Mouse (Mus musculus) midbrain, embryonic 12.5 days (tissue): ENCODE measurements around the gene Scg5. TPM values are rescaled to one million over a fixed set of nuclear protein-coding genes. Genes with fewer than 3 reads are reported as not detected.

Experiments used
- ATAC-seq: fragments of 200-750 bp; cut with Nextera tagmentation; 2 replicates; pipeline ENCODE4 v1.8.0; 2017; ENCODE audit warnings: low read depth, moderate TSS enrichment, moderate library complexity; ENCODE audit not compliant: low FRiP score
- H3K27ac ChIP-seq: fragments of 300-500 bp; sonication (generic); replicated peaks from 2 replicates; pipeline ENCODE4 v1.5.1; 2016; ENCODE audit warnings: mild to moderate bottlenecking
- H3K27me3 ChIP-seq: fragments of 300-500 bp; sonication (generic); 2 replicates; pipeline ENCODE4 v1.6.1; 2016; ENCODE audit warnings: mild to moderate bottlenecking
- H3K36me3 ChIP-seq: fragments of 300-500 bp; sonication (generic); 2 replicates; pipeline ENCODE4 v1.6.1; 2016
- H3K4me1 ChIP-seq: fragments of 300-500 bp; sonication (generic); 2 replicates; pipeline ENCODE4 v1.6.1; 2016
- H3K4me2 ChIP-seq: fragments of 300-500 bp; sonication (generic); replicated peaks from 2 replicates; pipeline ENCODE4 v1.6.1; 2016; ENCODE audit warnings: mild to moderate bottlenecking, moderate library complexity
- H3K4me3 ChIP-seq: fragments of 300-500 bp; sonication (generic); 2 replicates; pipeline ENCODE4 v1.5.1; 2016; ENCODE audit warnings: mild to moderate bottlenecking
- H3K9ac ChIP-seq: fragments of 300-500 bp; sonication (generic); replicated peaks from 2 replicates; pipeline ENCODE4 v1.6.1; 2016; ENCODE audit warnings: mild to moderate bottlenecking, moderate library complexity
- H3K9me3 ChIP-seq: fragments of 300-500 bp; sonication (generic); 2 replicates; pipeline ENCODE4 v1.6.1; 2016; ENCODE audit warnings: mild to moderate bottlenecking
- WGBS: fragments of 180-500 bp; shearing (Covaris S2); methylation state at CpG from one replicate; pipeline ENCODE4 v1.1.7; 2016; 5-methylcytosine and 5-hydroxymethylcytosine counted together
- polyA plus RNA-seq: library from polyadenylated mRNA; unstranded; fragments of >200 nt; fragmentation: Nextera tagmentation; extraction: Ambion mirVana; gene quantifications from 2 replicates; pipeline ENCODE4 v1.2.1, GENCODE M21; 2016

Scg5 gene
- polyA plus RNA-seq, 1 experiment from 2014 or later: 91.9 TPM

DNA sequence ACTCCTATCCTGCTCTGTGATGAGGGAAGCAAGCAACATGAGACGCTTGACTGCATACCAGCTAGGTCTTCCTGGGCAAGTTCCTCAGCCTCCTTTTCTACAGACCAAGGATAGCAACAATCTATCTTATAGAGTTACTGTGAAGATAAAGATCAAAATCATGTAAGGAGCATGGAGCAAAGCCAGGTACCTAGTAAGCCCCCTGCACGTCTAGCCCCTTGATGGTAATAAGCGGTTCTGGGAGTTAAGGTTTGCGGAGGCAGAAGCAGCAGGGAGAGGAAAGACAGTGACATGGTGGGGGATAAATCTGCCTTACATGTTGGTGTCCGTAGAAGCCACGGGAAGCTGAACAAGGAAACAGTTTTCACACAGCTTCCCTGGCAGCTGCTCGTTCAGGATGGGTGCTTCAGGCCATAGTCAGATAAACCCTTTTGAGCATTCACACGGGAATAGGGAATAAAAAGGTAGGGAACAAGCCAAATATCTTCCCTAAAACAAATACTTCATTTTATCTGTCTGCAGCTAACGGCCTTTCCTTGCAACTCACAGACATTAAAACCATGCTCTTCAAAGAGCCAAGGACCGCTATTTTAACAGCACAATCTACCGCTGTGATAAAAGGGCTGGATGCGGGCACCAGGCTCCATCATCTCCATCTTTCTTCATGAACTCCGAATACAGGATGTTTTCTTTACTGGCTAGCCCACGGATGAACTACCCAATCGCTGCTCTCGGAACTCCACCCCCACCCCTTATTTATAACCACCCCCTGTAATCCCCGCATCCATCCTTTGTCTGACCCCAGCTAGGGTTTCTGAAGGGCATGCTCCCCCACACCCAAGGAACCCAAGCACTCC lies 607 bp downstream of the Scg5 start:
- peaks cover 16% of the 10 kb centered on the region for H3K36me3 ChIP-seq
- ATAC-seq: peak; percentile 92
- H3K9ac ChIP-seq: peak overlapping the region; percentile 75
- 9% methylated on average over 17 of the region's 17 CpGs for WGBS
- peak overlapping the region; percentile 77 for H3K4me2 ChIP-seq
- H3K27me3 ChIP-seq: no peaks in the 10 kb centered on the region
- H3K9me3 ChIP-seq: no peaks in the 10 kb centered on the region
- peaks cover 38% of the 10 kb centered on the region for H3K4me1 ChIP-seq
- peak overlapping the region; percentile 60 for H3K4me3 ChIP-seq
- H3K27ac ChIP-seq: peak overlapping the region; percentile 93

GRCm38 (mm10) chr2:113823909-113824308 lies 5.0 kb downstream of the Scg5 start:
- H3K9me3 ChIP-seq: no peaks in the 10 kb centered on the region
- H3K27ac ChIP-seq: no peak overlapping the region
- no peak for ATAC-seq
- no peak overlapping the region for H3K9ac ChIP-seq
- no peaks in the 10 kb centered on the region for H3K27me3 ChIP-seq
- H3K36me3 ChIP-seq: peaks cover 24% of the 10 kb centered on the region
- H3K4me1 ChIP-seq: peaks cover 32% of the 10 kb centered on the region
- H3K4me3 ChIP-seq: no peak overlapping the region
- WGBS: 0% methylated on average over 2 of the region's 2 CpGs
- H3K4me2 ChIP-seq: no peak overlapping the region

DNA sequence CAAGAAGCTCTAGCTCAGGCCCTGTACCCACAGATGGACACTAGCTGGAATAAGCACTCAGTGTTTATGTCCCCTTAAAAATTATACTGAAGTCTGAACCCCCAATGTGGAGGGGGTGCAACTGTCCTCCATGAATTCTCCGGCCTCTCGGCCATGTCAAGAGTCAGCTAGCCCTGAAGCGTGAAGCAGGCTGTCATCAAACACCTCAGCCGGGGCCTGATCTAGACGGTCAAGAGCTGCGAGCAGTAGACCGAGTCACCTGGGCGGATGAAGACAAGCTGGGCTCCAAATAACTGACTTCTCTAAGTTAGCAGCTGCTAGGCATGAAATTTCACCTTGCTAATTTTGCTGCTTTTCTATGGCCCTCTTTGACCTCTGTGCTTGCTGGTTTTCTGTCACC lies 6.6 kb downstream of the Scg5 start:
- peaks cover 28% of the 10 kb centered on the region for H3K4me1 ChIP-seq
- WGBS: 97% methylated on average over 8 of the region's 8 CpGs
- no peak overlapping the region for H3K9ac ChIP-seq
- no peak overlapping the region for H3K4me2 ChIP-seq
- no peaks in the 10 kb centered on the region for H3K27me3 ChIP-seq
- no peak for ATAC-seq
- peaks cover 37% of the 10 kb centered on the region for H3K36me3 ChIP-seq
- no peaks in the 10 kb centered on the region for H3K9me3 ChIP-seq
- no peak overlapping the region for H3K4me3 ChIP-seq
- no peak overlapping the region for H3K27ac ChIP-seq

GRCm38 (mm10) chr2:113821176-113821734 lies 7.7 kb downstream of the Scg5 start:
- WGBS: 90% methylated on average over 12 of the region's 12 CpGs
- no peak overlapping the region for H3K9ac ChIP-seq
- no peaks in the 10 kb centered on the region for H3K27me3 ChIP-seq
- ATAC-seq: no peak
- peaks cover 44% of the 10 kb centered on the region for H3K36me3 ChIP-seq
- H3K4me3 ChIP-seq: no peak overlapping the region
- H3K4me2 ChIP-seq: no peak overlapping the region
- no peaks in the 10 kb centered on the region for H3K9me3 ChIP-seq
- H3K27ac ChIP-seq: no peak overlapping the region
- peaks cover 17% of the 10 kb centered on the region for H3K4me1 ChIP-seq

GRCm38 (mm10) chr2:113820117-113820516 lies 8.8 kb downstream of the Scg5 start:
- H3K9me3 ChIP-seq: no peaks in the 10 kb centered on the region
- no peak overlapping the region for H3K4me3 ChIP-seq
- no peak overlapping the region for H3K9ac ChIP-seq
- no peaks in the 10 kb centered on the region for H3K27me3 ChIP-seq
- no peak for ATAC-seq
- H3K27ac ChIP-seq: no peak overlapping the region
- H3K36me3 ChIP-seq: peaks cover 44% of the 10 kb centered on the region
- peaks cover 6% of the 10 kb centered on the region; the same call in 1 of the 2 replicates for H3K4me1 ChIP-seq
- 96% methylated on average over 15 of the region's 15 CpGs for WGBS
- H3K4me2 ChIP-seq: no peak overlapping the region

- ATAC-seq: no peak
- no peak overlapping the region for H3K27ac ChIP-seq
Measured at GRCm38 (mm10) chr2:113817681-113818606, 11.0 kb downstream of the Scg5 start.

GRCm38 (mm10) chr2:113807640-113808039 lies 21.3 kb downstream of the Scg5 start:
- no peaks in the 10 kb centered on the region for H3K27me3 ChIP-seq
- no peak overlapping the region for H3K9ac ChIP-seq
- no peak overlapping the region for H3K27ac ChIP-seq
- H3K36me3 ChIP-seq: no peaks in the 10 kb centered on the region
- 27% methylated on average over 9 of the region's 9 CpGs for WGBS
- ATAC-seq: no peak
- no peaks in the 10 kb centered on the region for H3K9me3 ChIP-seq
- H3K4me2 ChIP-seq: no peak overlapping the region
- H3K4me3 ChIP-seq: no peak overlapping the region
- H3K4me1 ChIP-seq: no peaks in the 10 kb centered on the region

More at GRCm38 (mm10) chr2:113817681-113818606, 11.0 kb downstream of the Scg5 start:
- Histone ChIP-seq H3K4me2 (no peak overlapping the region), H3K27me3 (no peaks in the 10 kb centered on the region), H3K9ac (no peak overlapping the region), H3K9me3 (no peaks in the 10 kb centered on the region), H3K36me3 (peaks cover 43% of the 10 kb centered on the region), H3K4me1 (0 out of 2 replicates have a peak, but pooled peaks cover 3% of the 10 kb centered on the region), H3K4me3 (no peak overlapping the region)
- 76% methylated on average over 14 of the region's 14 CpGs for WGBS

GRCm38 (mm10) chr2:113806851-113807577 lies 21.9 kb downstream of the Scg5 start:
- ATAC-seq: no peak
- Histone ChIP-seq H3K9me3 (no peaks in the 10 kb centered on the region), H3K4me2 (no peak overlapping the region), H3K4me3 (no peak overlapping the region), H3K9ac (no peak overlapping the region), H3K27ac (no peak overlapping the region), H3K27me3 (no peaks in the 10 kb centered on the region), H3K36me3 (no peaks in the 10 kb centered on the region), H3K4me1 (no peaks in the 10 kb centered on the region)
- 67% methylated on average over 10 of the region's 10 CpGs for WGBS

- Histone ChIP-seq H3K4me3 (no peak overlapping the region), H3K9ac (no peak overlapping the region), H3K9me3 (no peaks in the 10 kb centered on the region), H3K27me3 (no peaks in the 10 kb centered on the region), H3K4me2 (no peak overlapping the region), H3K4me1 (no peaks in the 10 kb centered on the region), H3K36me3 (no peaks in the 10 kb centered on the region), H3K27ac (no peak overlapping the region)
- ATAC-seq: no peak
- WGBS: 90% methylated on average over 4 of the region's 4 CpGs
Measured at GRCm38 (mm10) chr2:113805765-113806164, 23.2 kb downstream of the Scg5 start.

DNA sequence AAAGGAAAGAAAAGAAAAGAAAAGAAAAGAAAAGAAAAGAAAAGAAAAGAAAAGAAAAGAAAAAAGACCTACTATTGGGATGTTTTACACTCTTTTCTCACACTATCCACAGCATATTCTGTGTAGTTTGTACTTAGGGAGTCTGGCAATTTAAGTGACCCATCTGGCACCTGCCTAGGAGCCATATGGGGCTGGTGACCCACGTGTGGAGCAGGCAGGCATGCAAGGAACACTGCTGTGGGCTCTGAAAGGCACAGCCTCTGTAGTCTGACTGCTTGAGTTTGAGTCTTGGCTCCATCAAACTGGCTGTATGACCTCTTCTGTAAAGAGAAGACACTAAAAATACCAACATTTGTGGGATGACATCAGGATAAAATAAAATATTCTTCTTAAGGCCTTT lies 25.2 kb downstream of the Scg5 start:
- Histone ChIP-seq H3K9ac (no peak overlapping the region), H3K4me3 (no peak overlapping the region), H3K27me3 (no peaks in the 10 kb centered on the region), H3K4me2 (no peak overlapping the region), H3K36me3 (no peaks in the 10 kb centered on the region), H3K4me1 (no peaks in the 10 kb centered on the region), H3K9me3 (no peaks in the 10 kb centered on the region), H3K27ac (no peak overlapping the region)
- no peak for ATAC-seq
- 47% methylated on average over 1 of the region's 1 CpGs for WGBS

DNA sequence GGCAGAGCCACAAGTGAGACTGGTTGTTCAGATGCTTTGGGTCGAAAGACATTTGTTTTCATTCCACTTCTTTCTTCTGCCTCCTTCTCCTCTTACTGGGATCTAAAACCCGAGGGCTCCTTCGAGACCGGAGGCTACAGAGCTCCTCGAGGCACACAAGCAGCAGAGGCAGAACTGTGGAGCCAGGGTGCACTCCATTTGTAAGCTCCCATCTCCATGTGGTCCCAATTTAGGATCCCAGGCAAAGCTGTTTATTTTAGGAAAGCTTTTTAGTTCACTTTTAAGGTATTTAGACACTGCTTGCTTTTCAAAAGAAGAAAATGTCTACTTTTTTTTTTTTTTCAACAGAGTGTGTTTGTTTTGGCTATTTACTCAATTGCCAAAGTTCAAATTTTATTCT lies 28.1 kb downstream of the Scg5 start:
- WGBS: 72% methylated on average over 5 of the region's 5 CpGs
- no peak overlapping the region for H3K9ac ChIP-seq
- ATAC-seq: no peak
- no peaks in the 10 kb centered on the region for H3K4me1 ChIP-seq
- H3K4me2 ChIP-seq: no peak overlapping the region
- H3K4me3 ChIP-seq: no peak overlapping the region
- no peak overlapping the region for H3K27ac ChIP-seq
- H3K36me3 ChIP-seq: no peaks in the 10 kb centered on the region
- H3K27me3 ChIP-seq: no peaks in the 10 kb centered on the region
- no peaks in the 10 kb centered on the region for H3K9me3 ChIP-seq
